Mouse (Mus musculus) midbrain, embryonic 15.5 days (tissue): ENCODE measurements around the gene Atf7ip. TPM values are rescaled to one million over a fixed set of nuclear protein-coding genes. Genes with fewer than 3 reads are reported as not detected.
A peak's percentile ranks its signal among the peaks of the same experiment; 100 is the strongest.

Source experiments
- ATAC-seq: fragments of 200-750 bp; cut with Nextera tagmentation; replicated peaks from 2 replicates; pipeline ENCODE4 v1.8.0; 2017; ENCODE audit warnings: moderate TSS enrichment
- H3K27ac ChIP-seq: fragments of 300-500 bp; sonication (generic); 2 replicates; pipeline ENCODE4 v1.5.1; 2015; ENCODE audit warnings: mild to moderate bottlenecking, inconsistent platforms
- H3K27me3 ChIP-seq: fragments of 300-500 bp; sonication (generic); replicated peaks from 2 replicates; pipeline ENCODE4 v1.6.1; 2015; ENCODE audit warnings: inconsistent platforms
- H3K36me3 ChIP-seq: fragments of 300-500 bp; sonication (generic); replicated peaks from 2 replicates; pipeline ENCODE4 v1.6.1; 2015; ENCODE audit warnings: inconsistent platforms
- H3K4me1 ChIP-seq: fragments of 300-500 bp; sonication (generic); 2 replicates; pipeline ENCODE4 v1.6.1; 2015; ENCODE audit warnings: inconsistent platforms
- H3K4me2 ChIP-seq: fragments of 300-500 bp; sonication (generic); 2 replicates; pipeline ENCODE4 v1.6.1; 2015; ENCODE audit warnings: inconsistent platforms, mild to moderate bottlenecking, moderate library complexity
- H3K4me3 ChIP-seq: fragments of 300-500 bp; sonication (generic); 2 replicates; pipeline ENCODE4 v1.5.1; 2015; ENCODE audit warnings: mild to moderate bottlenecking, inconsistent platforms
- H3K9ac ChIP-seq: fragments of 300-500 bp; sonication (generic); 2 replicates; pipeline ENCODE4 v1.6.1; 2015; ENCODE audit warnings: mild to moderate bottlenecking, inconsistent platforms
- H3K9me3 ChIP-seq: fragments of 300-500 bp; sonication (generic); 2 replicates; pipeline ENCODE4 v1.6.1; 2016; ENCODE audit warnings: inconsistent platforms
- WGBS: fragments of 180-500 bp; shearing (Covaris S2); methylation state at CpG from one replicate; pipeline ENCODE4 v1.1.7; 2015; ENCODE audit warnings: mixed read lengths; 5-methylcytosine and 5-hydroxymethylcytosine counted together
- polyA plus RNA-seq: library from polyadenylated mRNA; unstranded; fragments of >200 nt; fragmentation: Nextera tagmentation; extraction: Ambion mirVana; gene quantifications from 2 replicates; pipeline ENCODE4 v1.2.1, GENCODE M21; 2015

Atf7ip gene
- polyA plus RNA-seq, 1 experiment from 2014 or later, result 44.7 TPM

GRCm38 (mm10) chr6:136470321-136471230 is 35.4 kb upstream of the Atf7ip start:
- ATAC-seq, result peak; percentile 80
- H3K4me3 ChIP-seq, result no peak overlapping the region
- H3K27me3 ChIP-seq, result no peaks in the 10 kb centered on the region
- H3K4me2 ChIP-seq, result peak overlapping the region; percentile 25
- no peak overlapping the region for H3K9ac ChIP-seq
- H3K4me1 ChIP-seq, result peaks cover 40% of the 10 kb centered on the region
- no peaks in the 10 kb centered on the region for H3K9me3 ChIP-seq
- WGBS, result 2% methylated on average over 31 of the region's 31 CpGs
- no peaks in the 10 kb centered on the region for H3K36me3 ChIP-seq
- peak overlapping the region; percentile 92 for H3K27ac ChIP-seq

GRCm38 (mm10) chr6:136471601-136472000 is 34.4 kb upstream of the Atf7ip start:
- H3K4me1 ChIP-seq, result peaks cover 38% of the 10 kb centered on the region
- no peaks in the 10 kb centered on the region for H3K9me3 ChIP-seq
- ATAC-seq, result no peak
- 23% methylated on average over 5 of the region's 5 CpGs for WGBS
- H3K27me3 ChIP-seq, result no peaks in the 10 kb centered on the region
- no peak overlapping the region for H3K4me3 ChIP-seq
- no peak overlapping the region for H3K9ac ChIP-seq
- no peak overlapping the region for H3K4me2 ChIP-seq
- peak overlapping the region; percentile 92 for H3K27ac ChIP-seq
- no peaks in the 10 kb centered on the region for H3K36me3 ChIP-seq

GRCm38 (mm10) chr6:136472779-136473178 is 33.2 kb upstream of the Atf7ip start:
- 70% methylated on average over 6 of the region's 6 CpGs for WGBS
- ATAC-seq, result no peak
- Histone ChIP-seq H3K4me1 (peaks cover 35% of the 10 kb centered on the region), H3K4me3 (no peak overlapping the region), H3K9ac (no peak overlapping the region), H3K27ac (no peak overlapping the region), H3K27me3 (no peaks in the 10 kb centered on the region), H3K4me2 (no peak overlapping the region), H3K9me3 (no peaks in the 10 kb centered on the region), H3K36me3 (no peaks in the 10 kb centered on the region)

GRCm38 (mm10) chr6:136473472-136474129 is 32.4 kb upstream of the Atf7ip start:
- no peaks in the 10 kb centered on the region for H3K36me3 ChIP-seq
- no peak for ATAC-seq
- 72% methylated on average over 11 of the region's 11 CpGs for WGBS
- no peaks in the 10 kb centered on the region for H3K9me3 ChIP-seq
- H3K27me3 ChIP-seq, result no peaks in the 10 kb centered on the region
- H3K4me3 ChIP-seq, result no peak overlapping the region
- peaks cover 33% of the 10 kb centered on the region for H3K4me1 ChIP-seq
- no peak overlapping the region for H3K9ac ChIP-seq
- no peak overlapping the region for H3K4me2 ChIP-seq
- H3K27ac ChIP-seq, result no peak overlapping the region; the same call in 1 of the 2 replicates

GRCm38 (mm10) chr6:136475171-136475860 is 30.7 kb upstream of the Atf7ip start:
- H3K4me3 ChIP-seq, result no peak overlapping the region
- peaks cover 21% of the 10 kb centered on the region for H3K4me1 ChIP-seq
- no peak overlapping the region for H3K9ac ChIP-seq
- no peak overlapping the region for H3K27ac ChIP-seq
- 13% methylated on average over 6 of the region's 6 CpGs for WGBS
- H3K27me3 ChIP-seq, result no peaks in the 10 kb centered on the region
- H3K9me3 ChIP-seq, result no peaks in the 10 kb centered on the region
- ATAC-seq, result no peak
- H3K4me2 ChIP-seq, result no peak overlapping the region
- H3K36me3 ChIP-seq, result no peaks in the 10 kb centered on the region

- Histone ChIP-seq H3K4me3 (no peak overlapping the region), H3K27ac (no peak overlapping the region), H3K9me3 (no peaks in the 10 kb centered on the region), H3K9ac (no peak overlapping the region), H3K36me3 (no peaks in the 10 kb centered on the region), H3K4me1 (peaks cover 9% of the 10 kb centered on the region), H3K27me3 (no peaks in the 10 kb centered on the region), H3K4me2 (no peak overlapping the region)
- 97% methylated on average over 1 of the region's 1 CpGs for WGBS
- no peak for ATAC-seq
Measured at GRCm38 (mm10) chr6:136477878-136478277, 28.1 kb upstream of the Atf7ip start.

GRCm38 (mm10) chr6:136483531-136483930 is 22.4 kb upstream of the Atf7ip start:
- H3K4me1 ChIP-seq, result peaks cover 3% of the 10 kb centered on the region; the same call in 1 of the 2 replicates
- H3K27me3 ChIP-seq, result no peaks in the 10 kb centered on the region
- no peak overlapping the region for H3K27ac ChIP-seq
- no peak for ATAC-seq
- no peak overlapping the region for H3K9ac ChIP-seq
- WGBS, result 83% methylated on average over 2 of the region's 2 CpGs
- H3K36me3 ChIP-seq, result no peaks in the 10 kb centered on the region
- no peak overlapping the region for H3K4me2 ChIP-seq
- no peak overlapping the region for H3K4me3 ChIP-seq
- H3K9me3 ChIP-seq, result no peaks in the 10 kb centered on the region

GRCm38 (mm10) chr6:136484093-136484492 is 21.9 kb upstream of the Atf7ip start:
- Histone ChIP-seq H3K4me3 (no peak overlapping the region), H3K4me2 (no peak overlapping the region), H3K27ac (no peak overlapping the region), H3K4me1 (peaks cover 3% of the 10 kb centered on the region; the same call in 1 of the 2 replicates), H3K9ac (no peak overlapping the region), H3K9me3 (no peaks in the 10 kb centered on the region), H3K36me3 (no peaks in the 10 kb centered on the region), H3K27me3 (no peaks in the 10 kb centered on the region)
- ATAC-seq, result no peak
- 84% methylated on average over 3 of the region's 3 CpGs for whole genome bisulfite sequencing

- Histone ChIP-seq H3K4me1 (peaks cover 3% of the 10 kb centered on the region; the same call in 1 of the 2 replicates), H3K27me3 (no peaks in the 10 kb centered on the region), H3K9ac (no peak overlapping the region), H3K4me3 (no peak overlapping the region), H3K4me2 (no peak overlapping the region), H3K36me3 (no peaks in the 10 kb centered on the region), H3K9me3 (no peaks in the 10 kb centered on the region), H3K27ac (no peak overlapping the region)
- WGBS, result 52% methylated on average over 4 of the region's 4 CpGs
- no peak for ATAC-seq
Measured at GRCm38 (mm10) chr6:136486166-136486565, 19.8 kb upstream of the Atf7ip start.

GRCm38 (mm10) chr6:136486801-136487553 is 19.0 kb upstream of the Atf7ip start:
- no peaks in the 10 kb centered on the region for H3K36me3 ChIP-seq
- no peak for ATAC-seq
- no peak overlapping the region for H3K27ac ChIP-seq
- H3K9me3 ChIP-seq, result no peaks in the 10 kb centered on the region
- H3K4me2 ChIP-seq, result peak overlapping the region; percentile 45
- H3K4me1 ChIP-seq, result peaks cover 3% of the 10 kb centered on the region; the same call in 1 of the 2 replicates
- H3K4me3 ChIP-seq, result peak overlapping the region; percentile 18; the same call in 1 of the 2 replicates
- H3K9ac ChIP-seq, result no peak overlapping the region
- no peaks in the 10 kb centered on the region for H3K27me3 ChIP-seq
- 49% methylated on average over 36 of the region's 36 CpGs for WGBS

GRCm38 (mm10) chr6:136487554-136487950 is 18.4 kb upstream of the Atf7ip start:
- no peak overlapping the region for H3K9ac ChIP-seq
- H3K4me1 ChIP-seq, result peaks cover 3% of the 10 kb centered on the region; the same call in 1 of the 2 replicates
- H3K27me3 ChIP-seq, result no peaks in the 10 kb centered on the region
- no peaks in the 10 kb centered on the region for H3K36me3 ChIP-seq
- no peak overlapping the region for H3K27ac ChIP-seq
- H3K4me2 ChIP-seq, result no peak overlapping the region
- ATAC-seq, result no peak
- 82% methylated on average over 1 of the region's 1 CpGs for WGBS
- no peak overlapping the region for H3K4me3 ChIP-seq
- H3K9me3 ChIP-seq, result no peaks in the 10 kb centered on the region
